Mouse (Mus musculus): ENCODE data around the gene Rab44.
"Not testable (repeated sequence)": the region's sequence is repeated elsewhere in the genome, so short reads cannot be mapped to it uniquely, and the experiment has no call there.

Gene Rab44

GRCm38 (mm10) chr17:29113591-29114352 lies at the start of gene Rab44:
Rab44 (plus strand) TSS chr17:29114145.
- DNase-seq (ENCODE audit: low read depth): no peak

- DNase-seq (ENCODE audit: low read depth): no peak
Observed at GRCm38 (mm10) chr17:29065245-29065940, 48.6 kb upstream of the Rab44 start.

GRCm38 (mm10) chr17:29065971-29066370 lies 48.0 kb upstream of the Rab44 start:
- DNase-seq (ENCODE audit: low read depth): no peak

- DNase-seq (ENCODE audit: low read depth): not testable (repeated sequence)
Observed at GRCm38 (mm10) chr17:29067416-29067815, 46.5 kb upstream of the Rab44 start.

- peak; percentile 42 for DNase-seq (ENCODE audit: low read depth)
Observed at GRCm38 (mm10) chr17:29067847-29068246, 46.1 kb upstream of the Rab44 start.

GRCm38 (mm10) chr17:29069063-29069462 lies 44.9 kb upstream of the Rab44 start:
- no peak for DNase-seq (ENCODE audit: low read depth)

- no peak for DNase-seq (ENCODE audit: low read depth)
Observed at GRCm38 (mm10) chr17:29071820-29072219, 42.1 kb upstream of the Rab44 start.

- DNase-seq (ENCODE audit: low read depth): no peak
Observed at GRCm38 (mm10) chr17:29072701-29073307, 41.1 kb upstream of the Rab44 start.

- DNase-seq (ENCODE audit: low read depth): no peak
Observed at GRCm38 (mm10) chr17:29073313-29073712, 40.6 kb upstream of the Rab44 start.

GRCm38 (mm10) chr17:29074085-29074484 lies 39.9 kb upstream of the Rab44 start:
- DNase-seq (ENCODE audit: low read depth): no peak

GRCm38 (mm10) chr17:29076235-29076634 lies 37.7 kb upstream of the Rab44 start:
- no peak for DNase-seq (ENCODE audit: low read depth)

GRCm38 (mm10) chr17:29077786-29078509 lies 36.0 kb upstream of the Rab44 start:
- peak; percentile 87 for DNase-seq (ENCODE audit: low read depth)

- DNase-seq (ENCODE audit: low read depth): peak; percentile 93
Observed at GRCm38 (mm10) chr17:29078519-29079383, 35.2 kb upstream of the Rab44 start.

- peak; percentile 63 for DNase-seq (ENCODE audit: low read depth)
Observed at GRCm38 (mm10) chr17:29080758-29081617, 33.0 kb upstream of the Rab44 start.

- DNase-seq (ENCODE audit: low read depth): peak; percentile 73
Observed at GRCm38 (mm10) chr17:29081618-29082381, 32.1 kb upstream of the Rab44 start.

GRCm38 (mm10) chr17:29083586-29083985 lies 30.4 kb upstream of the Rab44 start:
- no peak for DNase-seq (ENCODE audit: low read depth)

GRCm38 (mm10) chr17:29084656-29085055 lies 29.3 kb upstream of the Rab44 start:
- no peak for DNase-seq (ENCODE audit: low read depth)

- no peak for DNase-seq (ENCODE audit: low read depth)
Observed at GRCm38 (mm10) chr17:29085266-29085665, 28.7 kb upstream of the Rab44 start.

- DNase-seq (ENCODE audit: low read depth): no peak
Observed at GRCm38 (mm10) chr17:29086916-29087315, 27.0 kb upstream of the Rab44 start.

- peak; percentile 30 for DNase-seq (ENCODE audit: low read depth)
Observed at GRCm38 (mm10) chr17:29090776-29091175, 23.2 kb upstream of the Rab44 start, which contains the start of gene Cdkn1a. Cdkn1a (plus strand) TSS chr17:29090976.

Measured in NIH3T3 (cell line).